Mouse (Mus musculus): ENCODE measurements at regions not wholly inside any gene's neighbourhood (a gene's known extent, or its start where the extent isn't known, plus 50 kb on each side); places are given as distances from the start of the nearest gene placed in this dataset.

GRCm38 (mm10) chr5:149837379-149837778, 159.3 kb downstream of the B3glct start:
- TF ChIP-seq POLR2A (IDR thresholded peaks at IDR 0.05; ENCODE audit: borderline replicate concordance, extremely low read depth, insufficient read depth, insufficient read length, poor library complexity, severe bottlenecking) (no peak), CTCF (IDR thresholded peaks at IDR 0.05; ENCODE audit: borderline replicate concordance, extremely low read depth, insufficient read depth, insufficient read length) (no peak)

Measured in brain, embryonic 14.5 days (tissue).